Mouse (Mus musculus) CH12.LX (cell line): ENCODE data around the gene Gm42715. TPM values are rescaled to one million over a fixed set of nuclear protein-coding genes. Genes with fewer than 3 reads are reported as not detected.

Experiments
- DNase-seq: peaks from one replicate; pipeline ENCODE4 v3.0.0-alpha.2; 2013; ENCODE audit errors: extremely low read depth
- H3K27ac ChIP-seq: 2 replicates; pipeline ENCODE4 v1.5.1; 2012; ENCODE audit warnings: low read depth, mild to moderate bottlenecking, control low read depth, moderate library complexity; ENCODE audit not compliant: insufficient read depth
- H3K27me3 ChIP-seq: replicated peaks from 2 replicates; pipeline ENCODE3; 2012; ENCODE audit warnings: inconsistent platforms
- H3K36me3 ChIP-seq, 2 experiments: replicated peaks in 1 of 2; 2 replicates each; pipeline versions ENCODE3 to v1.6.1; 2012; ENCODE audit warnings: inconsistent platforms in 1 of 2, low read length in 1 of 2, mild to moderate bottlenecking in 1 of 2, mixed read lengths in 1 of 2, moderate library complexity in 1 of 2; ENCODE audit not compliant: control insufficient read depth in 1 of 2, insufficient read depth in 1 of 2
- H3K4me1 ChIP-seq, 2 experiments: 2 replicates each; pipeline ENCODE4 v1.6.1; 2012; ENCODE audit warnings: inconsistent platforms in 1 of 2, moderate library complexity in 1 of 2; ENCODE audit not compliant: insufficient read depth in 2 of 2, control insufficient read depth in 1 of 2
- H3K4me2 ChIP-seq: 2 replicates; pipeline ENCODE4 v1.6.1; 2012; ENCODE audit warnings: low read depth, mild to moderate bottlenecking, control low read depth; ENCODE audit not compliant: poor library complexity, insufficient read depth, severe bottlenecking
- H3K4me3 ChIP-seq, 3 experiments: fragments of 150-350 bp in 1 of 3; sonication (generic) in 1 of 3; replicated peaks in 1 of 3; 2 replicates each; pipeline versions ENCODE3 to v1.5.1; 2011 to 2012; ENCODE audit warnings: low read depth in 2 of 3, low read length in 2 of 3, mild to moderate bottlenecking in 2 of 3, moderate library complexity in 2 of 3, control low read depth in 1 of 3, improper control_type of control experiment in 1 of 3, inconsistent platforms in 1 of 3, mixed read lengths in 1 of 3; ENCODE audit not compliant: poor library complexity in 1 of 3
- H3K79me2 ChIP-seq: replicated peaks from 2 replicates; pipeline ENCODE4 v1.6.1; 2012; ENCODE audit warnings: mild to moderate bottlenecking, moderate library complexity; ENCODE audit not compliant: control insufficient read depth, poor library complexity, insufficient read depth, severe bottlenecking; ENCODE audit errors: extremely low read depth
- H3K9ac ChIP-seq: 2 replicates; pipeline ENCODE4 v1.6.1; 2012; ENCODE audit warnings: low read depth, mild to moderate bottlenecking, control low read depth, moderate library complexity; ENCODE audit not compliant: insufficient read depth
- H3K9me3 ChIP-seq: replicated peaks from 2 replicates; pipeline ENCODE3; 2012; ENCODE audit warnings: low read length, inconsistent platforms, mixed read lengths
- CHD1 ChIP-seq: IDR thresholded peaks from 2 replicates; pipeline ENCODE4 v1.6.1; 2012; ENCODE audit warnings: low read depth, low read length, improper control_type of control experiment, inconsistent platforms
- CTCF ChIP-seq, 2 experiments: IDR thresholded peaks in 1 of 2; conservative IDR thresholded peaks in 1 of 2; 2 replicates each; pipeline ENCODE4 v1.5.1; 2011 to 2012; ENCODE audit warnings: low read depth in 2 of 2, low read length in 2 of 2, improper control_type of control experiment in 1 of 2, inconsistent platforms in 1 of 2, mild to moderate bottlenecking in 1 of 2, moderate library complexity in 1 of 2
- ELF1 ChIP-seq: IDR thresholded peaks from 2 replicates; pipeline ENCODE4 v1.6.1; 2014; ENCODE audit warnings: low read depth, mild to moderate bottlenecking, inconsistent platforms, low read length, improper control_type of control experiment
- EP300 ChIP-seq: IDR thresholded peaks from 2 replicates; pipeline ENCODE4 v1.6.1; 2011; ENCODE audit warnings: low read length, improper control_type of control experiment
- GABPA ChIP-seq: IDR thresholded peaks from 2 replicates; pipeline ENCODE4 v1.6.1; 2012; ENCODE audit warnings: low read depth, low read length, improper control_type of control experiment, inconsistent platforms; ENCODE audit not compliant: insufficient replicate concordance
- HCFC1 ChIP-seq: IDR thresholded peaks from 2 replicates; pipeline ENCODE4 v1.6.1; 2012; ENCODE audit warnings: low read depth, mild to moderate bottlenecking, inconsistent platforms, low read length, improper control_type of control experiment
- IRF4 ChIP-seq: IDR thresholded peaks from 2 replicates; pipeline ENCODE4 v1.6.1; 2014; ENCODE audit warnings: low read depth, mild to moderate bottlenecking, inconsistent platforms, low read length, improper control_type of control experiment
- JUN ChIP-seq: IDR thresholded peaks from 2 replicates; pipeline ENCODE4 v1.6.1; 2011; ENCODE audit warnings: low read depth, mild to moderate bottlenecking, low read length, improper control_type of control experiment, moderate library complexity; ENCODE audit not compliant: insufficient read depth
- JUND ChIP-seq: conservative IDR thresholded peaks from 2 replicates; pipeline ENCODE4 v1.6.1; 2011; ENCODE audit warnings: low read depth, low read length, improper control_type of control experiment
- KAT2A ChIP-seq: IDR thresholded peaks from 2 replicates; pipeline ENCODE4 v1.6.1; 2012; ENCODE audit warnings: low read length, improper control_type of control experiment, inconsistent platforms; ENCODE audit not compliant: insufficient replicate concordance
- MAFK ChIP-seq: IDR thresholded peaks from 2 replicates; pipeline ENCODE4 v1.6.1; 2011; ENCODE audit warnings: low read length, improper control_type of control experiment; ENCODE audit not compliant: insufficient replicate concordance
- MAZ ChIP-seq: IDR thresholded peaks from 2 replicates; pipeline ENCODE4 v1.6.1; 2012; ENCODE audit warnings: low read depth, mild to moderate bottlenecking, inconsistent platforms, low read length, improper control_type of control experiment, moderate library complexity
- MXI1 ChIP-seq: IDR thresholded peaks from 2 replicates; pipeline ENCODE4 v1.6.1; 2011; ENCODE audit warnings: mild to moderate bottlenecking, low read depth, low read length, improper control_type of control experiment
- MYC ChIP-seq: IDR thresholded peaks from 2 replicates; pipeline ENCODE4 v1.6.1; 2011; ENCODE audit warnings: low read depth, mild to moderate bottlenecking, improper control_type of control experiment, low read length
- NRF1 ChIP-seq: IDR thresholded peaks from 2 replicates; pipeline ENCODE4 v1.6.1; 2014; ENCODE audit warnings: low read depth, mild to moderate bottlenecking, inconsistent platforms, low read length, improper control_type of control experiment, moderate library complexity
- POLR2A ChIP-seq: IDR thresholded peaks from 2 replicates; pipeline ENCODE4 v1.6.1; 2011; ENCODE audit warnings: low read depth, mild to moderate bottlenecking, improper control_type of control experiment, low read length
- POLR2AphosphoS2 ChIP-seq: IDR thresholded peaks from 2 replicates; pipeline ENCODE4 v1.6.1; 2011; ENCODE audit warnings: low read depth, low read length, improper control_type of control experiment
- RAD21 ChIP-seq: IDR thresholded peaks from 2 replicates; pipeline ENCODE4 v1.6.1; 2011; ENCODE audit warnings: low read depth, mild to moderate bottlenecking, low read length, improper control_type of control experiment, moderate library complexity
- SIN3A ChIP-seq: IDR thresholded peaks from 2 replicates; pipeline ENCODE4 v1.6.1; 2012; ENCODE audit warnings: low read length, improper control_type of control experiment, inconsistent platforms
- TBP ChIP-seq: conservative IDR thresholded peaks from 2 replicates; pipeline ENCODE4 v1.6.1; 2011; ENCODE audit warnings: low read depth, low read length, improper control_type of control experiment
- UBTF ChIP-seq: IDR thresholded peaks from 2 replicates; pipeline ENCODE4 v1.6.1; 2012; ENCODE audit warnings: low read depth, mild to moderate bottlenecking, inconsistent platforms, low read length, improper control_type of control experiment, moderate library complexity
- USF2 ChIP-seq: conservative IDR thresholded peaks from 2 replicates; pipeline ENCODE4 v1.6.1; 2011; ENCODE audit warnings: low read depth, low read length, improper control_type of control experiment
- ZC3H11A ChIP-seq: IDR thresholded peaks from 2 replicates; pipeline ENCODE4 v1.6.1; 2012; ENCODE audit warnings: low read depth, mild to moderate bottlenecking, inconsistent platforms, low read length, improper control_type of control experiment
- ZKSCAN1 ChIP-seq: IDR thresholded peaks from 2 replicates; pipeline ENCODE4 v1.6.1; 2012; ENCODE audit warnings: low read depth, inconsistent platforms, low read length, improper control_type of control experiment, borderline replicate concordance
- dilution Hi-C: fragments of 300-500 bp; cut with MboI; formaldehyde crosslinking; loops from 2 replicates; pipeline ENCODE4 v1.14.3; 2020; ENCODE audit warnings: low sequenced_read_pairs; ENCODE audit not compliant: extremely low pct_unique_long_range_greater_than_20kb, extremely low pct_ligation_motif_present
- in situ Hi-C: fragments of 300-500 bp; cut with MboI; formaldehyde crosslinking; loops from 3 replicates; pipeline ENCODE4 v1.14.3; 2019; ENCODE audit warnings: low sequenced_read_pairs, low pct_ligation_motif_present, low pct_unique_long_range_greater_than_20kb, mixed read lengths
- polyA plus RNA-seq: library from polyadenylated mRNA; unstranded; fragments of >175 nt; gene quantifications from 2 replicates; pipeline ENCODE4 v1.2.1, GENCODE M21; 2012; ENCODE audit warnings: low read depth; ENCODE audit not compliant: insufficient read length
- total RNA-seq, 2 experiments: library from RNA; depleted of rRNA; stranded (reverse); fragments of 300-350 nt in 1 of 2; fragments of >200 nt in 1 of 2; gene quantifications; 2 replicates each; pipeline ENCODE4 v1.2.3; 2012 to 2014

The Gm42715 gene
- total RNA-seq (2012; rRNA removed) (12.0 and 12.7 TPM in 2 replicates), total RNA-seq (2014; rRNA removed) (2.0 and 5.8 TPM in 2 replicates), polyA plus RNA-seq (13.6 and 14.1 TPM in 2 replicates)

- Histone ChIP-seq H3K4me2 (no peak within 1 kb of the TSS), H3K27ac (no peak within 1 kb of the TSS), H3K27me3 (no peaks in the 10 kb centered on the region), H3K9ac (no peak within 1 kb of the TSS), H3K36me3 (peaks cover 61 to 87% of the 10 kb centered on the region in 2 experiments), H3K4me1 (peaks cover 0 to 6% of the 10 kb centered on the region in 2 experiments; a peak in 1 of 4 replicates), H3K79me2 (peaks cover 35% of the 10 kb centered on the region), H3K4me3 (no peak within 1 kb of the TSS), H3K9me3 (no peaks in the 10 kb centered on the region)
- TF ChIP-seq EP300 (no peak), MXI1 (no peak), ELF1 (no peak), MAFK (no peak), CHD1 (no peak), SIN3A (no peak), HCFC1 (no peak), USF2 (no peak), POLR2A (no peak), UBTF (no peak), GABPA (no peak), MAZ (no peak), JUN (no peak), RAD21 (no peak), ZKSCAN1 (no peak), KAT2A (no peak), TBP (no peak)
- DNase-seq = no peak
- dilution Hi-C loops (no loop called here), in situ Hi-C loops (no loop called here)
Measured at GRCm38 (mm10) chr7:127519284-127519683, at the start of gene Gm42715. TSS of gene Gm42715 (plus strand) at chr7:127519584.

GRCm38 (mm10) chr7:127470011-127470715 lies 49.2 kb upstream of the Gm42715 start:
- Histone ChIP-seq H3K79me2 (peaks cover 5% of the 10 kb centered on the region; the same call in 1 of the 2 replicates), H3K4me3 (peak overlapping the region; percentile 64 to 82 (median 77)), H3K36me3 (peaks cover 33 to 54% of the 10 kb centered on the region in 2 experiments), H3K4me2 (peak overlapping the region; percentile 85), H3K9me3 (peaks cover 16% of the 10 kb centered on the region), H3K27ac (peak overlapping the region; percentile 57), H3K4me1 (peaks cover 3 to 20% of the 10 kb centered on the region in 2 experiments; a peak in 2 of 4 replicates), H3K9ac (peak overlapping the region; percentile 94), H3K27me3 (no peaks in the 10 kb centered on the region)
- DNase-seq = peak; percentile 39
- dilution Hi-C loops (no loop called here), in situ Hi-C loops (no loop called here)
- TF ChIP-seq POLR2A = 0 out of 2 replicates have a peak, but pooled peaks have one; percentile 3
- TF ChIP-seq POLR2AphosphoS2 = no peak
- TF ChIP-seq JUND = no peak
- TF ChIP-seq MYC = no peak
- no peak for TF ChIP-seq NRF1
- no peak for TF ChIP-seq MAFK
- TF ChIP-seq CTCF (conservative IDR thresholded peaks at IDR 0.05 in 1 of 2, IDR thresholded peaks at IDR 0.05 in 1 of 2; ENCODE audit: low read depth in 2 of 2, low read length in 2 of 2) = no peak
- no peak for TF ChIP-seq MXI1
- no peak for TF ChIP-seq ZC3H11A
- no peak for TF ChIP-seq IRF4
- 0 out of 2 replicates have a peak, but pooled peaks have one; percentile 30 for TF ChIP-seq CHD1
- no peak for TF ChIP-seq ZKSCAN1
- TF ChIP-seq RAD21 = no peak
- no peak for TF ChIP-seq USF2
